Mouse (Mus musculus): Measurements from ENCODE around the gene Enpp1. TPM values are rescaled to one million over a fixed set of nuclear protein-coding genes. Genes with fewer than 3 reads are reported as not detected.

Enpp1 gene
- polyA plus RNA-seq, 1 experiment from 2014 or later: 1.4 TPM

GRCm38 (mm10) chr10:24718720-24719119 is 6.8 kb upstream of the Enpp1 start:
- no peak for ATAC-seq (replicated peaks; ENCODE audit: insufficient number of reproducible peaks, low FRiP score, low TSS enrichment, low read depth)
- no peaks in the 10 kb centered on the region for H3K9me3 ChIP-seq (replicated peaks; ENCODE audit: control insufficient read depth, low read length)
- no peak overlapping the region for H3K4me2 ChIP-seq (ENCODE audit: low read depth, low read length)
- 53% methylated on average over 11 of the region's 11 CpGs for WGBS
- H3K27ac ChIP-seq (replicated peaks; ENCODE audit: low read depth, low read length): no peak overlapping the region
- H3K36me3 ChIP-seq (replicated peaks; ENCODE audit: control insufficient read depth, insufficient read depth, low read depth, low read length): no peaks in the 10 kb centered on the region
- no peaks in the 10 kb centered on the region for H3K27me3 ChIP-seq (ENCODE audit: control insufficient read depth, insufficient read depth, low read length)
- no peaks in the 10 kb centered on the region for H3K4me1 ChIP-seq (ENCODE audit: control insufficient read depth, insufficient read depth, low read length)
- no peak overlapping the region for H3K9ac ChIP-seq (replicated peaks; ENCODE audit: low read length)
- H3K4me3 ChIP-seq (ENCODE audit: low read depth, low read length): no peak overlapping the region
- no peak for DNase-seq (ENCODE audit: low spot score)

- Histone ChIP-seq H3K4me1 (ENCODE audit: control insufficient read depth, insufficient read depth, low read length) (no peaks in the 10 kb centered on the region), H3K36me3 (replicated peaks; ENCODE audit: control insufficient read depth, insufficient read depth, low read depth, low read length) (no peaks in the 10 kb centered on the region), H3K27me3 (ENCODE audit: control insufficient read depth, insufficient read depth, low read length) (no peaks in the 10 kb centered on the region), H3K9me3 (replicated peaks; ENCODE audit: control insufficient read depth, low read length) (no peaks in the 10 kb centered on the region), H3K27ac (replicated peaks; ENCODE audit: low read depth, low read length) (no peak overlapping the region), H3K9ac (replicated peaks; ENCODE audit: low read length) (no peak overlapping the region), H3K4me3 (ENCODE audit: low read depth, low read length) (no peak overlapping the region), H3K4me2 (ENCODE audit: low read depth, low read length) (no peak overlapping the region)
- no peak for DNase-seq (ENCODE audit: low spot score)
- whole genome bisulfite sequencing: 44% methylated on average over 14 of the region's 14 CpGs
- no peak for ATAC-seq (replicated peaks; ENCODE audit: insufficient number of reproducible peaks, low FRiP score, low TSS enrichment, low read depth)
Measured at GRCm38 (mm10) chr10:24718058-24718457, 6.1 kb upstream of the Enpp1 start.

DNA sequence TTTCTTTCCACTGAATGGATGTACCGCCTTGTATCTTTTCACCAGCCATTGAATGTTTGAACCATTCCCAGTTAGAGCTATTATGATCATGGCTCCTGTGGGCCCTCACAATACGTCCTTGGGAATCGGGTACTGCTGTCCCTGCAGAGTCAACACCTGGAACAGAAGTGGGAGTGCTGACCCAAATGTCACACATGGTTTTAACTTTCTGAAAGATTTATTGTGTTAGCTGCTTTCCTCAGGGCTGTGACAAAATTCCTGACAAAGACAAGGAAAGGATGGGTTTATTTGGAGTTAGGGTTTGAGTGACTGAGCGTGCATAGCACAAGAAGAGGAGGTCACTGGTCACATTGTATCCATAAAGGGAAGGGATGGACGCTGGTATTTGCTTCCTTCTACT is 4.3 kb upstream of the Enpp1 start:
- no peak for ATAC-seq (replicated peaks; ENCODE audit: insufficient number of reproducible peaks, low FRiP score, low TSS enrichment, low read depth)

GRCm38 (mm10) chr10:24712901-24713300 is 942 bp upstream of the Enpp1 start:
- Histone ChIP-seq H3K36me3 (replicated peaks; ENCODE audit: control insufficient read depth, insufficient read depth, low read depth, low read length) (no peaks in the 10 kb centered on the region), H3K4me3 (ENCODE audit: low read depth, low read length) (no peak overlapping the region), H3K4me1 (ENCODE audit: control insufficient read depth, insufficient read depth, low read length) (no peaks in the 10 kb centered on the region), H3K9me3 (replicated peaks; ENCODE audit: control insufficient read depth, low read length) (no peaks in the 10 kb centered on the region), H3K27ac (replicated peaks; ENCODE audit: low read depth, low read length) (no peak overlapping the region), H3K27me3 (ENCODE audit: control insufficient read depth, insufficient read depth, low read length) (peaks cover 3% of the 10 kb centered on the region; the same call in 1 of the 2 replicates), H3K9ac (replicated peaks; ENCODE audit: low read length) (no peak overlapping the region), H3K4me2 (ENCODE audit: low read depth, low read length) (no peak overlapping the region)
- DNase-seq (ENCODE audit: low spot score): no peak
- WGBS: 65% methylated on average over 5 of the region's 5 CpGs
- no peak for ATAC-seq (replicated peaks; ENCODE audit: insufficient number of reproducible peaks, low FRiP score, low TSS enrichment, low read depth)

More for the DNA sequence above, 4.3 kb upstream of the Enpp1 start:
- Histone ChIP-seq H3K4me2 (ENCODE audit: low read depth, low read length) (no peak overlapping the region), H3K27me3 (ENCODE audit: control insufficient read depth, insufficient read depth, low read length) (no peaks in the 10 kb centered on the region; the same call in 1 of the 2 replicates), H3K27ac (replicated peaks; ENCODE audit: low read depth, low read length) (no peak overlapping the region), H3K9me3 (replicated peaks; ENCODE audit: control insufficient read depth, low read length) (no peaks in the 10 kb centered on the region), H3K4me1 (ENCODE audit: control insufficient read depth, insufficient read depth, low read length) (no peaks in the 10 kb centered on the region), H3K36me3 (replicated peaks; ENCODE audit: control insufficient read depth, insufficient read depth, low read depth, low read length) (no peaks in the 10 kb centered on the region), H3K4me3 (ENCODE audit: low read depth, low read length) (no peak overlapping the region), H3K9ac (replicated peaks; ENCODE audit: low read length) (no peak overlapping the region)
- no peak for DNase-seq (ENCODE audit: low spot score)
- 73% methylated on average over 5 of the region's 5 CpGs for WGBS

DNA sequence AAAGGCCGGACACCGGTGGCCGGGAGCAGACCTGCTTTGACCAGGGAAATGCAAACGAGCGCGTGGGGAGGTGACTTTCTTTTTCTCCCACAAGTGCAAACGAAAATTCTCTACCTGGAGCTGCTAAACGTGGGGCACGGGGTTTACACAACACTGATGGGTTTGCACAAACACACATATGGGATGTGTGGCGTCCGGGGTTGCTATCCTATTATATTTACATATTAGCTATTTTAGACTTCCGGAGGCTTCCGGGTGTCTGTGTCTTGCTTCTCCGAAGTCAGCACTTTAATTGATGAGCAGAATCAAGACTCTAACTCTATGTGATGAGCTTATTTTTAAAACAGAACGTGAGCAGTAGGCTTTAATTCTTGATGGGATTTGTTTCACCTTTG is 405 bp upstream of the Enpp1 start:
- peak overlapping the region; percentile 98 for H3K4me2 ChIP-seq (ENCODE audit: low read depth, low read length)
- peaks cover 3% of the 10 kb centered on the region; the same call in 1 of the 2 replicates for H3K27me3 ChIP-seq (ENCODE audit: control insufficient read depth, insufficient read depth, low read length)
- 10% methylated on average over 15 of the region's 15 CpGs for WGBS
- no peak overlapping the region for H3K27ac ChIP-seq (replicated peaks; ENCODE audit: low read depth, low read length)
- no peaks in the 10 kb centered on the region for H3K9me3 ChIP-seq (replicated peaks; ENCODE audit: control insufficient read depth, low read length)
- peak overlapping the region; percentile 41; the same call in 1 of the 2 replicates for H3K9ac ChIP-seq (replicated peaks; ENCODE audit: low read length)
- H3K4me1 ChIP-seq (ENCODE audit: control insufficient read depth, insufficient read depth, low read length): no peaks in the 10 kb centered on the region
- no peak for DNase-seq (ENCODE audit: low spot score)
- no peaks in the 10 kb centered on the region for H3K36me3 ChIP-seq (replicated peaks; ENCODE audit: control insufficient read depth, insufficient read depth, low read depth, low read length)
- H3K4me3 ChIP-seq (ENCODE audit: low read depth, low read length): peak overlapping the region; percentile 63
- ATAC-seq (replicated peaks; ENCODE audit: insufficient number of reproducible peaks, low FRiP score, low TSS enrichment, low read depth): no peak

- H3K4me1 ChIP-seq (ENCODE audit: control insufficient read depth, insufficient read depth, low read length): no peaks in the 10 kb centered on the region
- H3K36me3 ChIP-seq (replicated peaks; ENCODE audit: control insufficient read depth, insufficient read depth, low read depth, low read length): no peaks in the 10 kb centered on the region
- peaks cover 3% of the 10 kb centered on the region; the same call in 1 of the 2 replicates for H3K27me3 ChIP-seq (ENCODE audit: control insufficient read depth, insufficient read depth, low read length)
- no peaks in the 10 kb centered on the region for H3K9me3 ChIP-seq (replicated peaks; ENCODE audit: control insufficient read depth, low read length)
- no peak overlapping the region for H3K27ac ChIP-seq (replicated peaks; ENCODE audit: low read depth, low read length)
- H3K4me2 ChIP-seq (ENCODE audit: low read depth, low read length): peak overlapping the region; percentile 98
- peak overlapping the region; percentile 41; the same call in 1 of the 2 replicates for H3K9ac ChIP-seq (replicated peaks; ENCODE audit: low read length)
- DNase-seq (ENCODE audit: low spot score) (peak; percentile 28), ATAC-seq (replicated peaks; ENCODE audit: insufficient number of reproducible peaks, low FRiP score, low TSS enrichment, low read depth) (no peak)
- 18% methylated on average over 10 of the region's 10 CpGs for WGBS
- peak overlapping the region; percentile 63 for H3K4me3 ChIP-seq (ENCODE audit: low read depth, low read length)
Measured at GRCm38 (mm10) chr10:24711071-24711470, 888 bp downstream of the Enpp1 start.

DNA sequence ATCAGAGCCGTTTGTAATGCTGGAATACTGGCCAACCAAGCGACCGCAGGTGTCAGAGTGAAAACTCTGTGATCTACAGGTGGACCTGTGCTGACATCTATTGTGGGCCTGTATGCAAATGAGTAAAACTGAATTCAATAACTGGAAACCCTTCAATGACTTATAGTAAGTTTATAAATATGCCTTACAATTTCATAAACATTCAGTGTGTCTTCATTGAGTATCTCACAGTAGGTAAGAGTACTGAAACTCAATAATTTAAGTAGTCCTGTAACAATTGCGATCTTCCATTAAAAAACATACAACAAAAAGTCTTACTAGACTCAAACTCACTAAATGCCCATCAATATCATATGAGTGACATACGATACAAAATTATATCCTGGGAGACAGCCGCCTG is 1.6 kb downstream of the Enpp1 start:
- peaks cover 3% of the 10 kb centered on the region; the same call in 1 of the 2 replicates for H3K27me3 ChIP-seq (ENCODE audit: control insufficient read depth, insufficient read depth, low read length)
- H3K4me1 ChIP-seq (ENCODE audit: control insufficient read depth, insufficient read depth, low read length): no peaks in the 10 kb centered on the region
- no peak for ATAC-seq (replicated peaks; ENCODE audit: insufficient number of reproducible peaks, low FRiP score, low TSS enrichment, low read depth)
- H3K36me3 ChIP-seq (replicated peaks; ENCODE audit: control insufficient read depth, insufficient read depth, low read depth, low read length): no peaks in the 10 kb centered on the region
- no peak for DNase-seq (ENCODE audit: low spot score)
- H3K9ac ChIP-seq (replicated peaks; ENCODE audit: low read length): no peak overlapping the region
- no peak overlapping the region for H3K4me2 ChIP-seq (ENCODE audit: low read depth, low read length)
- H3K9me3 ChIP-seq (replicated peaks; ENCODE audit: control insufficient read depth, low read length): no peaks in the 10 kb centered on the region
- no peak overlapping the region for H3K27ac ChIP-seq (replicated peaks; ENCODE audit: low read depth, low read length)
- H3K4me3 ChIP-seq (ENCODE audit: low read depth, low read length): no peak overlapping the region
- WGBS: 89% methylated on average over 6 of the region's 6 CpGs

DNA sequence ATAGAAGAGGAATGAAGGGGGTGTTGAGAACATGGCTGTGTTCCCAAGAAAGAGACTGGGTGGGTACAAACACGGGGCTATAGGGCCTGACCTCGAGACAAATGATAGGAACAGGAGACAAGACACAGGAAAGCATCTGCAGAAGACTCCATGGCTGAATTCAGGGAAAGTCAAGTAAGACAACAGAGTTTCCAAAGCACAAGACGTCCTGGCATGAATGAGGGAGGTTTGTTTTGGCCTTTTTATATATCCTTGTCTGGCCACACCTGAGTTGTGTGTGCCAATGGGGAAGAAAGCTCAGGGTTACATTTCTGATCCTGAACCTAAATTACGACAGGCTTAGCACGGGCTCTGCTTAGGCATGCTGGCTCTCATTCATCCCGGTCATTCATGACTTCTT is 4.2 kb downstream of the Enpp1 start:
- WGBS: 60% methylated on average over 6 of the region's 6 CpGs

More for the DNA sequence above, 4.2 kb downstream of the Enpp1 start:
- Histone ChIP-seq H3K9ac (replicated peaks; ENCODE audit: low read length) (no peak overlapping the region), H3K27me3 (ENCODE audit: control insufficient read depth, insufficient read depth, low read length) (peaks cover 3% of the 10 kb centered on the region; the same call in 1 of the 2 replicates), H3K36me3 (replicated peaks; ENCODE audit: control insufficient read depth, insufficient read depth, low read depth, low read length) (no peaks in the 10 kb centered on the region), H3K9me3 (replicated peaks; ENCODE audit: control insufficient read depth, low read length) (no peaks in the 10 kb centered on the region), H3K27ac (replicated peaks; ENCODE audit: low read depth, low read length) (no peak overlapping the region), H3K4me1 (ENCODE audit: control insufficient read depth, insufficient read depth, low read length) (no peaks in the 10 kb centered on the region), H3K4me2 (ENCODE audit: low read depth, low read length) (no peak overlapping the region), H3K4me3 (ENCODE audit: low read depth, low read length) (no peak overlapping the region)
- ATAC-seq (replicated peaks; ENCODE audit: insufficient number of reproducible peaks, low FRiP score, low TSS enrichment, low read depth) (no peak), DNase-seq (ENCODE audit: low spot score) (no peak)

Measured in embryonic facial prominence, embryonic 11.5 days (tissue).